Comparison of ENCODE assay signal across 8 mouse cellular contexts in genomic region chr7:110727049-110727448, GRCm38 (mm10). TPM values are rescaled to one million over a fixed set of nuclear protein-coding genes. Genes with fewer than 3 reads are reported as not detected.
DNase-seq lines count a peak whose midpoint lies in the region; ATAC-seq and TF ChIP-seq lines count a peak whose summit lies in the region.

No protein-coding gene starts in this region.

- H3K36me3 ChIP-seq in small intestine, adult 2 months (ENCODE audit: control insufficient read depth, insufficient read depth, low read length): no peaks in the 10 kb centered on the region

- ATAC-seq in frontal cortex, adult (ENCODE audit: low TSS enrichment): peak; percentile 73
- ATAC-seq in megakaryocyte, adult 5-6 weeks (ENCODE audit: poor library complexity, severe bottlenecking): peak; percentile 89

- H3K4me3 ChIP-seq in small intestine, adult 2 months (ENCODE audit: low read depth, low read length): no peak overlapping the region

- TF ChIP-seq CTCF in small intestine, adult 2 months (IDR thresholded peaks at IDR 0.05; ENCODE audit: extremely low read depth, insufficient read length, insufficient replicate concordance, low read depth, low read length): peak; percentile 60; the same call in 1 of the 2 replicates

- no peaks in the 10 kb centered on the region for H3K4me1 ChIP-seq in small intestine, adult 2 months (ENCODE audit: control insufficient read depth, insufficient read depth, insufficient read length, low read length)

- WGBS in small intestine, adult 2 months: 29% methylated on average over 2 of the region's 2 CpGs

- DNase-seq in frontal cortex, postnatal 25 days (ENCODE audit: low spot score in 2 of 2): no peak
- peak; percentile 80 for DNase-seq in ES-CJ7 (ENCODE audit: low read depth, low spot score)
- peak; percentile 84 for DNase-seq in cerebellum, adult 9-10 months
- DNase-seq in heart, postnatal 4 days: peak; percentile 61
- DNase-seq in layer of hippocampus, adult 9-10 months (ENCODE audit: low spot score): peak; percentile 65

- no peak overlapping the region for H3K27ac ChIP-seq in small intestine, adult 2 months (ENCODE audit: insufficient read depth, low read depth, low read length)

- TF ChIP-seq POLR2A in small intestine, adult 2 months (IDR thresholded peaks at IDR 0.05; ENCODE audit: low read depth, low read length): no peak

- no peaks in the 10 kb centered on the region for H3K27me3 ChIP-seq in small intestine, adult 2 months (ENCODE audit: control insufficient read depth, insufficient read depth, low read length)

RNA-seq across cellular contexts. Expression of gene Ampd3, which starts 41.0 kb away (rescaled TPM):
- total RNA-seq in heart, postnatal 4 days (2021): 10 to 100 TPM; 23.8 to 30.3 TPM
- 68.0 and 76.8 TPM in 2 replicates for total RNA-seq in megakaryocyte, adult 5-6 weeks (2015)
- 32.6 and 46.5 TPM in 2 replicates for total RNA-seq in megakaryocyte, adult 5-6 weeks (2017)
- 5.2 and 6.9 TPM in 2 replicates for polyA plus RNA-seq in small intestine, adult 2 months (2012; rRNA removed)

Comparison
In these comparisons a context has a peak if more than half of its experiments do, and no peak if none do; other contexts are left out.
1. DNase-seq: peak in ES-CJ7 (single experiment), cerebellum, adult 9-10 months (single experiment), heart, postnatal 4 days (single experiment) and layer of hippocampus, adult 9-10 months (single experiment); none in frontal cortex, postnatal 25 days (0 of 2).